Mouse (Mus musculus): ENCODE results near the gene Srd5a1. TPM values are rescaled to one million over a fixed set of nuclear protein-coding genes. Genes with fewer than 3 reads are reported as not detected.
"Not testable (repeated sequence)": the region's sequence is repeated elsewhere in the genome, so short reads cannot be mapped to it uniquely, and the experiment has no call there.

Gene Srd5a1
- polyA plus RNA-seq, 1 experiment from 2014 or later = 3.9 TPM

- Histone ChIP-seq H3K9me3 (replicated peaks; ENCODE audit: control insufficient read depth, low read length) (no peaks in the 10 kb centered on the region), H3K27ac (ENCODE audit: low read length) (no peak overlapping the region), H3K4me2 (ENCODE audit: low read depth, low read length) (no peak overlapping the region), H3K4me3 (ENCODE audit: low read depth, low read length) (no peak overlapping the region), H3K4me1 (ENCODE audit: control insufficient read depth, low read depth, low read length) (peaks cover 2% of the 10 kb centered on the region; the same call in 1 of the 2 replicates), H3K36me3 (ENCODE audit: control insufficient read depth, insufficient read depth) (peaks cover 6% of the 10 kb centered on the region), H3K27me3 (ENCODE audit: control insufficient read depth, insufficient read depth, low read depth, low read length) (no peaks in the 10 kb centered on the region), H3K9ac (ENCODE audit: low read depth, low read length) (no peak overlapping the region)
- ATAC-seq (ENCODE audit: low read depth) = no peak
- WGBS (ENCODE audit: insufficient replicate concordance) = 75% methylated on average over 4 of the region's 4 CpGs
Measured at GRCm38 (mm10) chr13:69640541-69640940, 29.3 kb upstream of the Srd5a1 start.

GRCm38 (mm10) chr13:69640126-69640525 is 28.9 kb upstream of the Srd5a1 start:
- Histone ChIP-seq H3K9ac (ENCODE audit: low read depth, low read length) (no peak overlapping the region), H3K27ac (ENCODE audit: low read length) (no peak overlapping the region), H3K9me3 (replicated peaks; ENCODE audit: control insufficient read depth, low read length) (no peaks in the 10 kb centered on the region), H3K36me3 (ENCODE audit: control insufficient read depth, insufficient read depth) (peaks cover 10% of the 10 kb centered on the region), H3K4me2 (ENCODE audit: low read depth, low read length) (no peak overlapping the region), H3K4me1 (ENCODE audit: control insufficient read depth, low read depth, low read length) (peaks cover 2% of the 10 kb centered on the region; the same call in 1 of the 2 replicates), H3K27me3 (ENCODE audit: control insufficient read depth, insufficient read depth, low read depth, low read length) (no peaks in the 10 kb centered on the region), H3K4me3 (ENCODE audit: low read depth, low read length) (no peak overlapping the region)
- WGBS (ENCODE audit: insufficient replicate concordance) = 77% methylated on average over 4 of the region's 4 CpGs
- ATAC-seq (ENCODE audit: low read depth) = no peak

DNA sequence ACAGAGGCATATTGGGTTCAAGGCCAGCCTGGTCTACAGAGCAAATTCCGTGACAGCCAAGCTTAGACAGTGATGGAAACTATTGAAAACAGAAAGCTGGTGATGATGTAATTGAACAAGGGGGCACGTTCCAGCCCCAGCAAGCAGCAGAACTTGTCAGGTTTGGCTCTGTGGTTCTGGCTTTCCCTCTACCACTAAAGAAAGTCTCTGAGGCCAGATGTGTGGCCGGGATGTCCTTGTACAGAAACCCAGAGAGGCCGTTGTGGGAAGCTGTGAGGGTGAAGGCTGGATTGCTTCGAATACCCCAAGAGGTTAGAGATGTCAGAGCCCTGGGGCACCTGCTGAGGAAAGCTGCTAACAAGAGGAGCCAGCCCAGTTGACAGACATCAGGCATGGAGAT is 28.0 kb upstream of the Srd5a1 start:
- 77% methylated on average over 5 of the region's 5 CpGs for WGBS (ENCODE audit: insufficient replicate concordance)
- Histone ChIP-seq H3K27ac (ENCODE audit: low read length) (no peak overlapping the region), H3K4me3 (ENCODE audit: low read depth, low read length) (no peak overlapping the region), H3K9ac (ENCODE audit: low read depth, low read length) (no peak overlapping the region), H3K9me3 (replicated peaks; ENCODE audit: control insufficient read depth, low read length) (no peaks in the 10 kb centered on the region), H3K36me3 (ENCODE audit: control insufficient read depth, insufficient read depth) (peaks cover 17% of the 10 kb centered on the region), H3K4me1 (ENCODE audit: control insufficient read depth, low read depth, low read length) (peaks cover 2% of the 10 kb centered on the region; the same call in 1 of the 2 replicates), H3K4me2 (ENCODE audit: low read depth, low read length) (no peak overlapping the region), H3K27me3 (ENCODE audit: control insufficient read depth, insufficient read depth, low read depth, low read length) (no peaks in the 10 kb centered on the region)
- no peak for ATAC-seq (ENCODE audit: low read depth)

- WGBS (ENCODE audit: insufficient replicate concordance) = 61% methylated on average over 6 of the region's 6 CpGs
- H3K9ac ChIP-seq (ENCODE audit: low read depth, low read length) = no peak overlapping the region
- H3K36me3 ChIP-seq (ENCODE audit: control insufficient read depth, insufficient read depth) = peaks cover 27% of the 10 kb centered on the region
- no peaks in the 10 kb centered on the region for H3K9me3 ChIP-seq (replicated peaks; ENCODE audit: control insufficient read depth, low read length)
- H3K4me3 ChIP-seq (ENCODE audit: low read depth, low read length) = no peak overlapping the region
- peak overlapping the region; percentile 54; the same call in 1 of the 2 replicates for H3K27ac ChIP-seq (ENCODE audit: low read length)
- no peaks in the 10 kb centered on the region for H3K27me3 ChIP-seq (ENCODE audit: control insufficient read depth, insufficient read depth, low read depth, low read length)
- no peaks in the 10 kb centered on the region; the same call in 1 of the 2 replicates for H3K4me1 ChIP-seq (ENCODE audit: control insufficient read depth, low read depth, low read length)
- ATAC-seq (ENCODE audit: low read depth) = peak; percentile 66
- no peak overlapping the region for H3K4me2 ChIP-seq (ENCODE audit: low read depth, low read length)
Measured at GRCm38 (mm10) chr13:69638108-69638626, 26.9 kb upstream of the Srd5a1 start.

DNA sequence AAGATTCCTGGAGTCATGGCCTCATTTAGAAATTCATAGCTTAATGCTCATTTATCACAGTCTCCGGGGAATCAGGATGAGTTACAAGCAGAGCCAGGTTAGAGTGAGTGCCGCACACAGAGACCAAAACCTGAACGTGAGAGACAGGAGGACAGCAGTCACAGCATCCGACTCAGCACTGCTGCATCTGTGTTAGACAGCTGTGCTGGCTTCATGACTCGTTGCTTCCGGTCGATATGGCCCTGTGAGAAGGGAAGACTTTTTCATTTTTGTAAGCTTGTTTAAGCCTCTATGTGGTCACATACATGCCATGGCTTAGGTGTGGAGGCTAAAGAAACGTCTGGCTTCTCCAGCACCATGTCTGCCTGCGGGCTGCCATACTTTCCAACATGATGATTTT is 26.4 kb upstream of the Srd5a1 start:
- no peak for ATAC-seq (ENCODE audit: low read depth)
- H3K4me1 ChIP-seq (ENCODE audit: control insufficient read depth, low read depth, low read length) = no peaks in the 10 kb centered on the region; the same call in 1 of the 2 replicates
- no peaks in the 10 kb centered on the region for H3K9me3 ChIP-seq (replicated peaks; ENCODE audit: control insufficient read depth, low read length)
- H3K27me3 ChIP-seq (ENCODE audit: control insufficient read depth, insufficient read depth, low read depth, low read length) = no peaks in the 10 kb centered on the region
- no peak overlapping the region for H3K4me2 ChIP-seq (ENCODE audit: low read depth, low read length)
- peak overlapping the region; percentile 54 for H3K27ac ChIP-seq (ENCODE audit: low read length)
- peaks cover 29% of the 10 kb centered on the region for H3K36me3 ChIP-seq (ENCODE audit: control insufficient read depth, insufficient read depth)
- WGBS (ENCODE audit: insufficient replicate concordance) = 66% methylated on average over 9 of the region's 9 CpGs
- no peak overlapping the region for H3K4me3 ChIP-seq (ENCODE audit: low read depth, low read length)
- no peak overlapping the region for H3K9ac ChIP-seq (ENCODE audit: low read depth, low read length)

DNA sequence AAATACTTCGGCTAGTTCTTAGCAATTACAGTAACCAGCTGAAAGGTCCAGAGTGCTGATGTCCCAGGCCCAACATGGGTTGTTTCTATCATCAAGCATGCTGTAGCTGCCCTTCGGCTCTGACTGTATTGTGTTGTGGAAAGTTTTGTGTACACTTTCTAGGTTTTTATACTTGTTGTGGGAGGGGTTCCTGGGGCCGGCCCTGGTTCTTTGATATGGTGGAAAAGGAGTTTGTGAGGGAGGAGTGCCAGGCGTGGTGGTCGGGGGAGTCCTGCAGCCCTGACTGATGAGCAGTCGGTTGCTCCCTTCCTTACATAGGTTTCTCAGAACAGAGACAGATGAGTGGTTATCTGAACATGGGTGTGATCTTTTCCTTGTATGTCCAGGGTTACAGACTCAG is 25.6 kb upstream of the Srd5a1 start:
- H3K4me2 ChIP-seq (ENCODE audit: low read depth, low read length) = no peak overlapping the region
- H3K27me3 ChIP-seq (ENCODE audit: control insufficient read depth, insufficient read depth, low read depth, low read length) = no peaks in the 10 kb centered on the region
- no peaks in the 10 kb centered on the region for H3K9me3 ChIP-seq (replicated peaks; ENCODE audit: control insufficient read depth, low read length)
- H3K4me1 ChIP-seq (ENCODE audit: control insufficient read depth, low read depth, low read length) = no peaks in the 10 kb centered on the region; the same call in 1 of the 2 replicates
- no peak overlapping the region for H3K4me3 ChIP-seq (ENCODE audit: low read depth, low read length)
- WGBS (ENCODE audit: insufficient replicate concordance) = 57% methylated on average over 6 of the region's 6 CpGs
- ATAC-seq (ENCODE audit: low read depth) = no peak
- peaks cover 33% of the 10 kb centered on the region for H3K36me3 ChIP-seq (ENCODE audit: control insufficient read depth, insufficient read depth)
- no peak overlapping the region for H3K9ac ChIP-seq (ENCODE audit: low read depth, low read length)
- H3K27ac ChIP-seq (ENCODE audit: low read length) = no peak overlapping the region

DNA sequence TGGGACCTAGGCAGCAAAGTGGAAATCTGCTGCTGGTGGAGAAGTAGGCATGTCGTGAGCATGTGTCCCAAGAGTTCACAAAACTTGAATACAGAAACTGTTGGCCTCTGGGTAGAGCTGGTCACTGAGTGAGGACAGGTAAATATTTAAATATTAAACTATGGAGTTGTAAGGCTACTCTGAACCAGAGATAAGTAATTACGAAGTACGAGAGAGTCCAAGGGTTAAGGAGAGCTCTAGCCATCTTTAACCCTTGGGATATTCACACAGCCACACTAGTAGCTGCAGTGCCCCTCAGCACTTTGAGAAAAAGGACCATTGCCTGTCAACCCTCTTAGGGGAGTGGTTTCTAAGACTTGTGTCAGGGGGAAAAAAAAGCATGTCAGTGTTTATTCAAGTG is 25.1 kb upstream of the Srd5a1 start:
- H3K27ac ChIP-seq (ENCODE audit: low read length) = no peak overlapping the region
- H3K27me3 ChIP-seq (ENCODE audit: control insufficient read depth, insufficient read depth, low read depth, low read length) = no peaks in the 10 kb centered on the region
- no peak overlapping the region for H3K4me2 ChIP-seq (ENCODE audit: low read depth, low read length)
- H3K9ac ChIP-seq (ENCODE audit: low read depth, low read length) = no peak overlapping the region
- no peaks in the 10 kb centered on the region; the same call in 1 of the 2 replicates for H3K4me1 ChIP-seq (ENCODE audit: control insufficient read depth, low read depth, low read length)
- no peak overlapping the region for H3K4me3 ChIP-seq (ENCODE audit: low read depth, low read length)
- 63% methylated on average over 3 of the region's 3 CpGs for WGBS (ENCODE audit: insufficient replicate concordance)
- H3K36me3 ChIP-seq (ENCODE audit: control insufficient read depth, insufficient read depth) = peaks cover 37% of the 10 kb centered on the region
- 0 out of 2 replicates have a peak, but pooled peaks have one; percentile 30 for ATAC-seq (ENCODE audit: low read depth)
- H3K9me3 ChIP-seq (replicated peaks; ENCODE audit: control insufficient read depth, low read length) = no peaks in the 10 kb centered on the region

DNA sequence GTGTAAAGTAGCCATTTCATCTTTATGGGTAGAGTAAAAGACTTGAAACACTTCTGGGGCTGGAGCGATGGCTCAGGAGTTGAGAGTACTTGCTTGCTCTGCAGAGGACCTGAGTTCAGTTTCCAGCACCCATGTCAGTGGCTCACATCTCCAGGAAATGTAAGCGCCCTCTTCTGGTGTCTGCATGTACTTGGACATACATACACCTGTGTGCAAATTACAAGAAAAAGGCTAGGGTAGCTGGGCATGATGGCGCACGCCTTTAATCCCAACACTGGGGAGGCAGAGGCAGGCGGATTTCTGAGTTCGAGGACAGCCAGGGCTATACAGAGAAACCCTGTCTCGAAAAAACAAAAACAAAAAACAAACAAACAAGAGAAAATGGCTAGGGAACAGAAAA is 24.6 kb upstream of the Srd5a1 start:
- H3K9ac ChIP-seq (ENCODE audit: low read depth, low read length); H3K4me2 ChIP-seq (ENCODE audit: low read depth, low read length); H3K9me3 ChIP-seq (replicated peaks; ENCODE audit: control insufficient read depth, low read length); H3K4me3 ChIP-seq (ENCODE audit: low read depth, low read length); H3K27me3 ChIP-seq (ENCODE audit: control insufficient read depth, insufficient read depth, low read depth, low read length); H3K27ac ChIP-seq (ENCODE audit: low read length); ATAC-seq (ENCODE audit: low read depth); H3K4me1 ChIP-seq (ENCODE audit: control insufficient read depth, low read depth, low read length): not testable (repeated sequence)
- peaks cover 43% of the 10 kb centered on the region for H3K36me3 ChIP-seq (ENCODE audit: control insufficient read depth, insufficient read depth)
- WGBS (ENCODE audit: insufficient replicate concordance) = 73% methylated on average over 7 of the region's 7 CpGs

DNA sequence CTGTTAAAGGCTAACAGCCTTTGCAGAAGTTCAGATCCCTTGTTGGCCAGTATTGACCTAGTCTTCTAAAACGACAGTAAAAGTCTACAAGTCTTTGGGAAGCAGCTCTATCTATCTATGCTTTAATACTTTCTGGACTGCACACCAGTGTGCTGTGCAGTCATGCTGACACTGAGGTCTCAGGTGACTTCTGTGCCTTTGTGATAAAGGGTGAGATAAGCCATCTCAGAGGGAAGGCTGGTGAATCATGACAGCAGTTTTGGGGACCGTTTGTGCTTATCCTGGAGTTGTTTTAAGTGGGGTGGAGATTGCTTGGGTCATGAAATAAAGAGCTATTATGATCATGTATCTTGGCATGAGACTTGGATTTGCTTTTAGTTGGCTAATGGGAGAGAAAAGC is 22.7 kb upstream of the Srd5a1 start:
- Histone ChIP-seq H3K9me3 (replicated peaks; ENCODE audit: control insufficient read depth, low read length) (no peaks in the 10 kb centered on the region), H3K27me3 (ENCODE audit: control insufficient read depth, insufficient read depth, low read depth, low read length) (no peaks in the 10 kb centered on the region), H3K36me3 (ENCODE audit: control insufficient read depth, insufficient read depth) (peaks cover 52% of the 10 kb centered on the region), H3K27ac (ENCODE audit: low read length) (no peak overlapping the region), H3K4me1 (ENCODE audit: control insufficient read depth, low read depth, low read length) (no peaks in the 10 kb centered on the region; the same call in 1 of the 2 replicates), H3K4me2 (ENCODE audit: low read depth, low read length) (no peak overlapping the region), H3K9ac (ENCODE audit: low read depth, low read length) (no peak overlapping the region), H3K4me3 (ENCODE audit: low read depth, low read length) (no peak overlapping the region)
- WGBS (ENCODE audit: insufficient replicate concordance) = 36% methylated on average over 2 of the region's 2 CpGs
- no peak for ATAC-seq (ENCODE audit: low read depth)
